Mouse (Mus musculus): Measurements from ENCODE around the gene Dennd4a. TPM values are rescaled to one million over a fixed set of nuclear protein-coding genes. Genes with fewer than 3 reads are reported as not detected.

The Dennd4a gene
- polyA plus RNA-seq, 1 experiment from 2014 or later = 8.5 TPM

- ATAC-seq (ENCODE audit: insufficient number of reproducible peaks, low FRiP score, low TSS enrichment, low read depth) = no peak
Observed at GRCm38 (mm10) chr9:64862687-64863086, 51.5 kb downstream of the Dennd4a start.

GRCm38 (mm10) chr9:64886008-64886407, 74.9 kb downstream of the Dennd4a start:
- Histone ChIP-seq H3K9me3 (replicated peaks) (no peaks in the 10 kb centered on the region), H3K36me3 (no peaks in the 10 kb centered on the region; the same call in 1 of the 2 replicates), H3K4me2 (replicated peaks) (no peak overlapping the region), H3K27ac (replicated peaks) (no peak overlapping the region), H3K4me1 (no peaks in the 10 kb centered on the region), H3K4me3 (replicated peaks) (no peak overlapping the region), H3K9ac (no peak overlapping the region), H3K27me3 (no peaks in the 10 kb centered on the region)
- no peak for ATAC-seq (ENCODE audit: insufficient number of reproducible peaks, low FRiP score, low TSS enrichment, low read depth)
- WGBS = 72% methylated on average over 5 of the region's 5 CpGs

More at GRCm38 (mm10) chr9:64862687-64863086, 51.5 kb downstream of the Dennd4a start:
- no peak overlapping the region for H3K9ac ChIP-seq
- no peak overlapping the region for H3K27ac ChIP-seq (replicated peaks)
- H3K27me3 ChIP-seq = no peaks in the 10 kb centered on the region
- H3K36me3 ChIP-seq = peaks cover 7% of the 10 kb centered on the region; the same call in 1 of the 2 replicates
- no peaks in the 10 kb centered on the region for H3K4me1 ChIP-seq
- H3K9me3 ChIP-seq (replicated peaks) = no peaks in the 10 kb centered on the region
- H3K4me3 ChIP-seq (replicated peaks) = no peak overlapping the region
- H3K4me2 ChIP-seq (replicated peaks) = no peak overlapping the region
- WGBS = 87% methylated on average over 2 of the region's 2 CpGs

GRCm38 (mm10) chr9:64896605-64897004, 85.5 kb downstream of the Dennd4a start:
- Histone ChIP-seq H3K4me2 (replicated peaks) (no peak overlapping the region), H3K9ac (no peak overlapping the region), H3K9me3 (replicated peaks) (no peaks in the 10 kb centered on the region), H3K27ac (replicated peaks) (no peak overlapping the region), H3K4me3 (replicated peaks) (no peak overlapping the region), H3K4me1 (no peaks in the 10 kb centered on the region), H3K27me3 (no peaks in the 10 kb centered on the region), H3K36me3 (peaks cover 39% of the 10 kb centered on the region)
- 76% methylated on average over 10 of the region's 10 CpGs for WGBS
- no peak for ATAC-seq (ENCODE audit: insufficient number of reproducible peaks, low FRiP score, low TSS enrichment, low read depth)

DNA sequence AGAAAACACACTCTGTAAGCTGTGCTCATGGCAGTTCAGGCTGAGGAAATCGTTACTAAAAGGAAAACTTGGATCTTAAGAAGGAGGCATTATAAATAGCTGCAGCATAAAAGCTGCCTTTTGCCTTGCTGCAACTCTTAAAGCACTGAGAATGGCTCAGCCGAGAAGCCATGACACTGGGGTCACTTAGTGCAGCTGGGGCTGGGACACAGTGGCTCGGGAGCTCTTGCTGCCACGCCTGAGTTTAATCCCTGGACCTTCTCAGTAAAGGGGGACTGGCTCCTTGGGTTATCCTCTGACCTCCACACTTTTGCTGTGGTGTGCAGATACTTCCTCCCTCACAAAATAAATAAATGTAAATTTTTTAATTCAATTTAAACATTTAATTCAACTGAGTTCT, 91.7 kb downstream of the Dennd4a start:
- H3K4me3 ChIP-seq (replicated peaks) = no peak overlapping the region
- no peaks in the 10 kb centered on the region for H3K9me3 ChIP-seq (replicated peaks)
- H3K9ac ChIP-seq = no peak overlapping the region
- ATAC-seq (ENCODE audit: insufficient number of reproducible peaks, low FRiP score, low TSS enrichment, low read depth) = no peak
- H3K36me3 ChIP-seq = peaks cover 23% of the 10 kb centered on the region
- no peak overlapping the region; the same call in 1 of the 2 replicates for H3K27ac ChIP-seq (replicated peaks)
- H3K27me3 ChIP-seq = no peaks in the 10 kb centered on the region
- WGBS = 39% methylated on average over 4 of the region's 4 CpGs
- no peaks in the 10 kb centered on the region for H3K4me1 ChIP-seq
- H3K4me2 ChIP-seq (replicated peaks) = no peak overlapping the region

GRCm38 (mm10) chr9:64903386-64903785, 92.2 kb downstream of the Dennd4a start:
- ATAC-seq (ENCODE audit: insufficient number of reproducible peaks, low FRiP score, low TSS enrichment, low read depth) = no peak
- Histone ChIP-seq H3K9me3 (replicated peaks) (no peaks in the 10 kb centered on the region), H3K4me1 (no peaks in the 10 kb centered on the region), H3K27me3 (no peaks in the 10 kb centered on the region), H3K4me3 (replicated peaks) (no peak overlapping the region), H3K9ac (no peak overlapping the region), H3K27ac (replicated peaks) (no peak overlapping the region), H3K4me2 (replicated peaks) (no peak overlapping the region), H3K36me3 (peaks cover 18% of the 10 kb centered on the region)
- WGBS = 51% methylated on average over 3 of the region's 3 CpGs

- Histone ChIP-seq H3K4me3 (replicated peaks) (no peak overlapping the region), H3K36me3 (peaks cover 12% of the 10 kb centered on the region), H3K27me3 (no peaks in the 10 kb centered on the region), H3K9ac (no peak overlapping the region), H3K4me1 (no peaks in the 10 kb centered on the region), H3K4me2 (replicated peaks) (no peak overlapping the region), H3K9me3 (replicated peaks) (no peaks in the 10 kb centered on the region), H3K27ac (replicated peaks) (no peak overlapping the region)
- no peak for ATAC-seq (ENCODE audit: insufficient number of reproducible peaks, low FRiP score, low TSS enrichment, low read depth)
- 82% methylated on average over 14 of the region's 14 CpGs for WGBS
Observed at GRCm38 (mm10) chr9:64904917-64905640, 93.9 kb downstream of the Dennd4a start.

DNA sequence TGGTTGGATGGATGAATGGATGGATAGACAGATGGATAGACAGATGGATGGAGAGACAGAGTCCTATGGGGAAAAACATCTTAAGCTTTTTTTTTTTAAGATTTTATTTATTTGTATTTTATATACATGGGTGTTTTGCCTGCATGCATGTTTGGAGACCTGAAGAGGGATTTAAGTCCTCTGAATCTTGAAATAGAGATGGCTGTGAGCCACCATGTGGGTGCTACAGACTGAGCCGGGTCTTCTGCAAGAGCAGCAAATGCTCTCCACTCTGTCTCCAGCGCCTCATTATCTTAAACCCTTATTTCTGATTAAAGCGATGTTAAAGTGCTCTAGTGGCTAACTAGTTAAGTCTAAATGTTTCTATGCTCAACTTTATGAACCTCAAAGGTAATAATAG, 96.3 kb downstream of the Dennd4a start:
- H3K27me3 ChIP-seq = no peaks in the 10 kb centered on the region
- H3K4me2 ChIP-seq (replicated peaks) = no peak overlapping the region
- no peak overlapping the region for H3K27ac ChIP-seq (replicated peaks)
- whole genome bisulfite sequencing = 91% methylated on average over 3 of the region's 3 CpGs
- H3K36me3 ChIP-seq = peaks cover 17% of the 10 kb centered on the region
- no peak overlapping the region for H3K9ac ChIP-seq
- no peaks in the 10 kb centered on the region for H3K4me1 ChIP-seq
- H3K9me3 ChIP-seq (replicated peaks) = no peaks in the 10 kb centered on the region
- no peak for ATAC-seq (ENCODE audit: insufficient number of reproducible peaks, low FRiP score, low TSS enrichment, low read depth)
- no peak overlapping the region for H3K4me3 ChIP-seq (replicated peaks)

DNA sequence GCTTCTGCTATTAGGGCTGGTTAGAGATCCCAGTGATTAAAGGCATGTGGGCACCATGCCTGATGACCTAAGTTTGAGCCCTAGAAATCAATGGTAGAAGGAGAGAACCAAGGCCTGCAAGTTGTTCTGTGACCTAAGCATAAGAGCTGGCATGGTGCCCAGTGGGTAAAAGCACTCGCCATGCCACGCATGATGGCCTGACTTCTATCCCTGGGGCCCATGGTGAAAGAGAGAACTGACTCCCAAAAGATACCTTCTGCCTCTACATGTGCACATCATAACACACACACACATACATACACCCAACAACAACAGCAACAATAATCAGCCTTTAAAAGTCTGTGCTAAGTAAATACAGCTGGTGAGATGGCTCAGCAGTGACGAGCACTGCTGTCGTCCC, 102.3 kb downstream of the Dennd4a start:
- peaks cover 20% of the 10 kb centered on the region for H3K36me3 ChIP-seq
- no peaks in the 10 kb centered on the region for H3K4me1 ChIP-seq
- no peak for ATAC-seq (ENCODE audit: insufficient number of reproducible peaks, low FRiP score, low TSS enrichment, low read depth)
- H3K4me3 ChIP-seq (replicated peaks) = no peak overlapping the region
- H3K9ac ChIP-seq = no peak overlapping the region
- H3K27me3 ChIP-seq = no peaks in the 10 kb centered on the region
- no peak overlapping the region for H3K4me2 ChIP-seq (replicated peaks)
- 81% methylated on average over 4 of the region's 4 CpGs for WGBS
- no peak overlapping the region for H3K27ac ChIP-seq (replicated peaks)
- no peaks in the 10 kb centered on the region for H3K9me3 ChIP-seq (replicated peaks)

- Histone ChIP-seq H3K4me2 (replicated peaks) (no peak overlapping the region), H3K4me1 (no peaks in the 10 kb centered on the region), H3K27ac (replicated peaks) (no peak overlapping the region), H3K36me3 (peaks cover 20% of the 10 kb centered on the region), H3K27me3 (no peaks in the 10 kb centered on the region), H3K9me3 (replicated peaks) (no peaks in the 10 kb centered on the region), H3K4me3 (replicated peaks) (no peak overlapping the region), H3K9ac (no peak overlapping the region)
- no peak for ATAC-seq (ENCODE audit: insufficient number of reproducible peaks, low FRiP score, low TSS enrichment, low read depth)
- WGBS = 84% methylated on average over 2 of the region's 2 CpGs
Observed at GRCm38 (mm10) chr9:64913973-64914372, 102.8 kb downstream of the Dennd4a start.

DNA sequence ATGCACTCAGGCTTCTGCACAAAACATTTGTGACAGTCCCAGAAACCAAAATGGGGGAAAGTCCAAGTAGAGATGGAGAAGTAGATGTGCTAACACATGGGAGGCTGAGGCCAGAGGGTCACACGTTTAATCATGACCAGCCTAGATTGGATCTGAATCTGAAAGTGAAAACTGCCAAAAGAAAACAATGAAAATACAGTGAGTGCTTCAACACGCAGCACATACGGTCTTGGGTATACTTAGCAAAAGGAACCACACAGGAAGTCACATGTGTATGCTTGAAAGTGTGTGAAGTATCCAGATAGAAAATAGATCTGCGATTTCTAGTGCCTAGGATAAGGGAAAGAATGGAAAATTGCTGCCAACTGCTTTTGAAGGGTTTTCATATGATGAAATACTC, 103.5 kb downstream of the Dennd4a start:
- peaks cover 20% of the 10 kb centered on the region for H3K36me3 ChIP-seq
- peak overlapping the region; percentile 34; the same call in 1 of the 2 replicates for H3K27ac ChIP-seq (replicated peaks)
- no peak overlapping the region for H3K4me2 ChIP-seq (replicated peaks)
- no peak overlapping the region for H3K9ac ChIP-seq
- no peaks in the 10 kb centered on the region for H3K27me3 ChIP-seq
- H3K4me1 ChIP-seq = no peaks in the 10 kb centered on the region
- H3K9me3 ChIP-seq (replicated peaks) = no peaks in the 10 kb centered on the region
- no peak overlapping the region for H3K4me3 ChIP-seq (replicated peaks)
- WGBS = 53% methylated on average over 4 of the region's 4 CpGs
- no peak for ATAC-seq (ENCODE audit: insufficient number of reproducible peaks, low FRiP score, low TSS enrichment, low read depth)

- Histone ChIP-seq H3K9ac (no peak overlapping the region), H3K27ac (replicated peaks) (no peak overlapping the region), H3K27me3 (no peaks in the 10 kb centered on the region), H3K9me3 (replicated peaks) (no peaks in the 10 kb centered on the region), H3K36me3 (peaks cover 6% of the 10 kb centered on the region; the same call in 1 of the 2 replicates), H3K4me2 (replicated peaks) (peak overlapping the region; percentile 42), H3K4me1 (no peaks in the 10 kb centered on the region), H3K4me3 (replicated peaks) (peak overlapping the region; percentile 40)
- ATAC-seq (ENCODE audit: insufficient number of reproducible peaks, low FRiP score, low TSS enrichment, low read depth) = no peak
- 30% methylated on average over 16 of the region's 16 CpGs for WGBS
Observed at GRCm38 (mm10) chr9:64918560-64918959, 107.4 kb downstream of the Dennd4a start.

GRCm38 (mm10) chr9:64925771-64926170, 114.6 kb downstream of the Dennd4a start:
- 0 out of 2 replicates have a peak, but pooled peaks cover 5% of the 10 kb centered on the region for H3K36me3 ChIP-seq
- H3K27ac ChIP-seq (replicated peaks) = no peak overlapping the region
- WGBS = 74% methylated on average over 5 of the region's 5 CpGs
- H3K4me3 ChIP-seq (replicated peaks) = no peak overlapping the region
- peaks cover 13% of the 10 kb centered on the region for H3K4me1 ChIP-seq
- H3K4me2 ChIP-seq (replicated peaks) = no peak overlapping the region
- H3K9ac ChIP-seq = no peak overlapping the region
- no peaks in the 10 kb centered on the region for H3K9me3 ChIP-seq (replicated peaks)
- ATAC-seq (ENCODE audit: insufficient number of reproducible peaks, low FRiP score, low TSS enrichment, low read depth) = no peak
- H3K27me3 ChIP-seq = no peaks in the 10 kb centered on the region
